Mouse (Mus musculus): Measurements from ENCODE around the gene Tarm1. TPM values are rescaled to one million over a fixed set of nuclear protein-coding genes. Genes with fewer than 3 reads are reported as not detected.

The Tarm1 gene
- 10 to 100 TPM in 3 of 26 experiments, 1 to 10 TPM in 17, under 1 TPM in 1, not detected in 5; 0.75 to 14.8 (median 3.5) TPM for total RNA-seq (2018; cell fraction: chromatin; rRNA removed)
- 10 to 100 TPM in 10 of 26 experiments, 1 to 10 TPM in 6, under 1 TPM in 10; 0.09 to 20.6 (median 6.3) TPM for total RNA-seq (2018; cell fraction: cytosol; rRNA removed)
- total RNA-seq (2018; cell fraction: nucleus; rRNA removed) = 10 to 100 TPM in 5 of 26 experiments, 1 to 10 TPM in 15, under 1 TPM in 3, not detected in 3; 0.40 to 16.9 (median 6.4) TPM
- 0.34 to 0.75 TPM (median 0.42 TPM) in 3 replicates for polyA plus RNA-seq (2018)

GRCm38 (mm10) chr7:3502439-3502838, at the start of gene Tarm1:
Tarm1 (minus strand) TSS chr7:3502624.
- no peak within 1 kb of the TSS for H3K4me3 ChIP-seq (ENCODE audit: inconsistent target)
- H3K27ac ChIP-seq = no peak within 1 kb of the TSS

GRCm38 (mm10) chr7:3505913-3506312, 3.5 kb upstream of the Tarm1 start:
- 32% methylated on average over 3 of the region's 3 CpGs for WGBS (ENCODE audit: missing documents)
- no peaks in the 10 kb centered on the region for H3K79me2 ChIP-seq (ENCODE audit: inconsistent target)
- H3K27ac ChIP-seq = no peak overlapping the region

More at GRCm38 (mm10) chr7:3502439-3502838, at the start of gene Tarm1:
- Histone ChIP-seq H3K36me3 (ENCODE audit: inconsistent target) (no peaks in the 10 kb centered on the region), H3K79me2 (ENCODE audit: inconsistent target) (no peaks in the 10 kb centered on the region)
- WGBS (ENCODE audit: missing documents) = 9% methylated on average over 6 of the region's 6 CpGs

DNA sequence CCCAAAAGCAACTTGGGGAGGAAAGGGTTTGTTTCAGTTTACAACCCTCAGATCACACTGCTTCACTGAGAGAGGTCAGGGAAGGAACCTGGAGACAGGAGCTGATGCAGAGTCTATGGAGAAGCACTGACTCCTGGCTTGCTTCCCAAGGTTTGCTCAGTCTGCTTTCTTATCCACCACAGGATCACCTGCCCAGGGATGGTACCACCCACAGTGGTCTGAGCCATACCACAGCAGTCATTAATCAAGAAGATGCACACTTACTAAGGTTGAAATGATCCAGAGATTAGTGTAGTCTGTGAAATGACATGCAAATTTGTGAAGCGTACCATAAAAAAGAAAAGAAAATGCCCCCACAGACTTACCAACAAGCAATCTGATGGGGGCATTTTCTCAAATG, 2.0 kb downstream of the Tarm1 start:
- Histone ChIP-seq H3K79me2 (ENCODE audit: inconsistent target) (no peaks in the 10 kb centered on the region), H3K27ac (no peak overlapping the region), H3K4me3 (ENCODE audit: inconsistent target) (no peak overlapping the region), H3K36me3 (ENCODE audit: inconsistent target) (no peaks in the 10 kb centered on the region)
- 100% methylated on average over 1 of the region's 1 CpGs for WGBS (ENCODE audit: missing documents)

More at GRCm38 (mm10) chr7:3505913-3506312, 3.5 kb upstream of the Tarm1 start:
- Histone ChIP-seq H3K36me3 (ENCODE audit: inconsistent target) (no peaks in the 10 kb centered on the region), H3K4me3 (ENCODE audit: inconsistent target) (no peak overlapping the region)

DNA sequence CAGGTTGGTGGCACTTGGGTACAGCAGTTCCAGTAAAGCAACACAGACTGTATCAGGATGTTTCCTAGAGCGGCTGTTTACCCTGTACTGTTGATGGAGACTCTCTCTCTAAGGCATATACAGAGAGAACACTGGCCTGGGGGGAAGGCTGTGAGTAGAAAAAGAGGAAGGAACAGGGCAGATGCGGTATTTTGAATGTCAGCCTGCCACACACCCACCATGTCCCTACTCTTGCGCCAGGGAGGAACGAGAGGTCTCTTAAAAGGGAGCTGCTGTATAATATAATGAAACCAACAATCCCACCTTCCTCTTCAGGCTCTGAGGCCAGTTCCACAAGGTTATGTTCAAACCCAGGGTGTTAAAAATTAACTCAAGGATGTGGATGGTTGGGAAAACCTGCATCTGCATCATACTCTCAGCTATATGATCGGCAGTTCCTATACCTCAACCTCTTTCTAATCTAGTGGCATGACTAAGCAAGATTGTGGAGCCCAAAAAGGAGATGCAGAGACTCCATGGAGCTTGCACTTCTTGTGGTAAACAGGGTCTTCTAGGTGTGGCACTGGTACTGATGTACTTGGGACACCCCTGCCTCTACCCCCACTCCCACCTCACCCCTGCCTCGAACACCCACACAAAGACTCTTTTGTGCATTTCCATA, 20.3 kb downstream of the Tarm1 start:
- Histone ChIP-seq H3K36me3 (ENCODE audit: inconsistent target) (no peaks in the 10 kb centered on the region), H3K79me2 (ENCODE audit: inconsistent target) (no peaks in the 10 kb centered on the region), H3K4me3 (ENCODE audit: inconsistent target) (no peak overlapping the region), H3K27ac (no peak overlapping the region)
- WGBS (ENCODE audit: missing documents) = 21% methylated on average over 6 of the region's 6 CpGs

DNA sequence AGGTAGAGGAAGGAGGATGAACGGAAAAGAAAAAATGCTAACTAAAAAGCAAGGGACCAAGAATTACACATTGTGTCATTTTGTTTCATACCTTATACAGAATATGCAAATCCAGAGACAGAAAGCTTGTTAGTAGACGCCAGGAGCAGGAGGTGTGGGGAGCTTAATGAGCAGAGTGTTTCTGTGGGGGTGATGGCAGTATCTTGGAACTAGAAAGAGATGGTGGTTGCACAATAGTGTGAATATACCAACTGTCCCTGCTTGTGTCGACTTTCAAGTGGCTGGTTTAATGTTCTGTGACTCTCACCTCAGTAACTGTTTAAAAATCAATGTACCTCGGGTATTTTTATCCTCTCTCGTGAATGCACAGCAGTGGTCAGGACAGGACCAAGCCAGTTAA, 25.7 kb downstream of the Tarm1 start:
- 65% methylated on average over 5 of the region's 5 CpGs for WGBS (ENCODE audit: missing documents)
- H3K27ac ChIP-seq = no peak overlapping the region

DNA sequence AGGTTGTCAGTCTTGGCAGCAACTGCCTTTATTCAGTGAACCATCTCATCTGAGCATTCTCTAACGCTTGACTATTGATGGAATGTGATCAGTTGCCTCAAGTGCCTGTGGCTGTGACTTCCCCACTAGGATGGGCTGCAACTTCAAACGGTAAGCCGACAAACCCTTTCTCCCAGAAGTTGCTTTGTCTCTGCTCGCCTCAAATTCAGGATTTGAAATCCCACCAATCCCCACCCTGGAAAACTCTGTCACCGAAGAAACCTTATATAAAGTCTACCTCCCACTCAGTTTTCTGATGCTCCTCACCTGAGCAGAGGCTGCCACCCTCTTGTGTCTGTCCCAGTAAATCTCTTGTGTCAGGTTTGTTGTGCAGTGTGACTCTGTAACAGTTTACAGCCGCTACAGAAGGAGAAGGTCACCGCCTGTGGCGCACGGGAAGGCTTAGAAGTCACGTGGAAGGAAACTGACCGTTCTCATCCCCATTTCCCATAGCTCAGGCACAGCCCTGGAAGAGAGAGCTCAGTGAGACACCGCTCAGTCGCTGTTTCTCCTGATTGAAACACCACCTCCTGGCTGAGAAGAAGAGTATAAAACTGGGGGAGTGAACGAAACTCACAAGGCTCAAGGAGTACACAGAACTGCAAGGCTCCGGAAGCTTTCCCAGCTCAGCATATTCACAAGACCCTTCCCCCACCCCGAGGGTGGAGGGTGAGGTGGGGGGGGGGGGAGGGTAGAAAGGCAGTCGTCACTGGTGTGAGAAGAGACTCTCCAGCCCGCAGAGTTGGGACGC, 27.9 kb downstream of the Tarm1 start:
- Histone ChIP-seq H3K79me2 (ENCODE audit: inconsistent target) (no peaks in the 10 kb centered on the region), H3K36me3 (ENCODE audit: inconsistent target) (no peaks in the 10 kb centered on the region), H3K4me3 (ENCODE audit: inconsistent target) (no peak overlapping the region), H3K27ac (no peak overlapping the region)
- 34% methylated on average over 17 of the region's 19 CpGs for WGBS (ENCODE audit: missing documents)

More for the DNA sequence above, 25.7 kb downstream of the Tarm1 start:
- H3K79me2 ChIP-seq (ENCODE audit: inconsistent target) = no peaks in the 10 kb centered on the region
- no peak overlapping the region for H3K4me3 ChIP-seq (ENCODE audit: inconsistent target)
- H3K36me3 ChIP-seq (ENCODE audit: inconsistent target) = no peaks in the 10 kb centered on the region

- Histone ChIP-seq H3K27ac (no peak overlapping the region), H3K79me2 (ENCODE audit: inconsistent target) (no peaks in the 10 kb centered on the region), H3K4me3 (ENCODE audit: inconsistent target) (no peak overlapping the region), H3K36me3 (ENCODE audit: inconsistent target) (no peaks in the 10 kb centered on the region)
- 29% methylated on average over 3 of the region's 3 CpGs for WGBS (ENCODE audit: missing documents)
These were observed 29.6 kb downstream of the Tarm1 start for GRCm38 (mm10) chr7:3472774-3473173.

DNA sequence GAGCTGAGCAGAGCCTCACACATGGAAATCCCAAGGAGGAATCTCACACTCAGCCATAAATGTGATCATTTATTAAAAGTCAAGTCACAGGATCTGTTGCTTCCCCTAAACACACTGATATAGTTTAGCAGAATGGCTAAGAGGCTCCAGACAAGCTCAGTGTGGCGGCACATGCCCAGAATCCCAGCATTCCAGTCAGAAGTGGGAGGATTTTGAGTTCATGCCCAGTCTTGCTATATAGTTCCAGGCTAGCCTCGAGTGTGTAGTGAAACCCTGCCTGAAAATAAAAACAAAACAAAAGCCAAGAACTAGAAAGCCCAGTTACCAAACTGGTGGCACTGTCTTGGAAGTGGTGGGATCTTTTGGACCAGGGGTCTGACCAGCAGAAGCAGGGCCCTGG, 33.8 kb downstream of the Tarm1 start:
- Histone ChIP-seq H3K27ac (no peak overlapping the region), H3K4me3 (ENCODE audit: inconsistent target) (no peak overlapping the region), H3K79me2 (ENCODE audit: inconsistent target) (no peaks in the 10 kb centered on the region), H3K36me3 (ENCODE audit: inconsistent target) (no peaks in the 10 kb centered on the region)
- 91% methylated on average over 2 of the region's 2 CpGs for WGBS (ENCODE audit: missing documents)

GRCm38 (mm10) chr7:3463306-3463705, 39.1 kb downstream of the Tarm1 start:
- H3K4me3 ChIP-seq (ENCODE audit: inconsistent target) = no peak overlapping the region
- no peak overlapping the region for H3K27ac ChIP-seq
- H3K36me3 ChIP-seq (ENCODE audit: inconsistent target) = no peaks in the 10 kb centered on the region
- 93% methylated on average over 4 of the region's 4 CpGs for WGBS (ENCODE audit: missing documents)
- H3K79me2 ChIP-seq (ENCODE audit: inconsistent target) = no peaks in the 10 kb centered on the region

DNA sequence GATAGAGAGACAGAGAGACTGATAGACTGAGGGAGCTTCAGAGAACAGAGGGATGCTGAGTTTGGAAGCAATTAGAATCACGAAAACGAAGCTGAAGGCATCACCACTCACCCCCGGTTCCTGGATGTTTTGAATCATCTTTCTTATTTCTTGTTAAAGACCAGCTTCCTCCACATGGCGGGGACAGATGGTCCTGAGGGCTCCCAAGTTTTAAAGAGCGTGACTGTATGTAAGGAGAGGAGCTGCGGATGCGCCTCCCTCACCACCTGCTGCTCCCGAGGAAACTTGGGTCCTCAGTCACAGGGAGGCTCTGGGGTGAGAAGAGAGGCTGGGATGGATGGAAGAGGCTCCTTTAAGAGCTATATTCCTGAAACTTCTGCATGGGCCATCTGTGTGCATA, 42.2 kb downstream of the Tarm1 start:
- 96% methylated on average over 8 of the region's 8 CpGs for whole genome bisulfite sequencing (ENCODE audit: missing documents)
- no peaks in the 10 kb centered on the region for H3K36me3 ChIP-seq (ENCODE audit: inconsistent target)
- H3K27ac ChIP-seq = no peak overlapping the region
- no peak overlapping the region for H3K4me3 ChIP-seq (ENCODE audit: inconsistent target)
- no peaks in the 10 kb centered on the region for H3K79me2 ChIP-seq (ENCODE audit: inconsistent target)

DNA sequence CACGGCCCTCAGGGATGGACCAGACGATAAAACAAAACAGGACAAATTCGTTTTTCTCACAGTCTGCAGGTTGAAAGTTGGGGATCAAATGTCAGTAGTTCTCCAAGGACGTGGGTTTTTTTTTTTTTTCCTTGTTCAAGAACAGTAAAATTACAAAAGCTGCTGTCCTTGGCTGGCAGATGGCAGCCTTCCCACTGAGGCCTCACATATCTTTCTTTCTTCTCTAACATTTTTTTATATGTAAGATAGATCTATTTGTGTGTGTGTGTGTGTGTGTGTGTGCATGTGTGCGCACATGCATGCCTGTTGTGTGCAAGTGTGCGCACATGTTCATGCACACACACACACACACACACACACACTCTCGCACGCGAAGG, 44.6 kb downstream of the Tarm1 start:
- H3K4me3 ChIP-seq (ENCODE audit: inconsistent target) = no peak overlapping the region
- no peak overlapping the region for H3K27ac ChIP-seq
- H3K79me2 ChIP-seq (ENCODE audit: inconsistent target) = no peaks in the 10 kb centered on the region
- 80% methylated on average over 9 of the region's 9 CpGs for WGBS (ENCODE audit: missing documents)
- H3K36me3 ChIP-seq (ENCODE audit: inconsistent target) = no peaks in the 10 kb centered on the region

GRCm38 (mm10) chr7:3457111-3457840, 45.1 kb downstream of the Tarm1 start:
- Histone ChIP-seq H3K36me3 (ENCODE audit: inconsistent target) (no peaks in the 10 kb centered on the region), H3K27ac (no peak overlapping the region), H3K79me2 (ENCODE audit: inconsistent target) (no peaks in the 10 kb centered on the region), H3K4me3 (ENCODE audit: inconsistent target) (no peak overlapping the region)
- WGBS (ENCODE audit: missing documents) = 80% methylated on average over 10 of the region's 10 CpGs

DNA sequence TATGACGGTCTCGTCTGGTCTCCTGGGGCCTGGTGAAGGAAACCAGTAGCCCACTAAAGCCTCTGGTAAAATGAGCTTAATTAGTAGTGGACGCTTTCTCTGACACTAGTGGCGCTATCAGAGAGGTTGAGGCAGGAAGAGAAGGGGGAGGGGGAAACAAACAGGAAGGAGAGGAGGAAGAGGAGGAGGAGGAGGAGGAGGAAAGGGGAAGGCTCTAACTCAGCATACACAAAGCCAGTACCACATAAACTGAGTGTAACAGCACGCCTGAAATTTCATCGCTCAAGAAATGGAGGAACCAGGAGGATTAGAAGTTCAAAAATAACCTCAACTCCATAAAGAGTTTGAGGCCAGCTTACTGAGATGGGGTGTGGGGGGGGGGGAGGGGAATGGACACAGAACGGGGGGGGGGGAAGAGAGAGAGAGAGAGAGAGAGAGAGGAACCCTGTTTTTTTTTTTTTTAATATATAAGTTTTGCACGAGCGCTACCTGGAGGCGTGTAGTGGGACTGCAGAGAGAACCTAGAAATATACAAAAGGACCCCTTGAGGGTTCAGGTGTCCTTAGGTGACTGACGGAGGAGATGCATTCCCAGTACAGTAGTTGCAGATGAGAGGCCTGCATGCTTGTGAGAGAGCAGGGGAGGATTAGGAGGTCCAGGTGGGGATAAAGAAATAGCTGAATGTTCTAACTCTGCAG, 48.8 kb downstream of the Tarm1 start:
- no peak overlapping the region for H3K27ac ChIP-seq
- WGBS (ENCODE audit: missing documents) = 94% methylated on average over 5 of the region's 11 CpGs
- H3K4me3 ChIP-seq (ENCODE audit: inconsistent target) = no peak overlapping the region
- no peaks in the 10 kb centered on the region for H3K36me3 ChIP-seq (ENCODE audit: inconsistent target)
- H3K79me2 ChIP-seq (ENCODE audit: inconsistent target) = no peaks in the 10 kb centered on the region

Measured in macrophage (primary cell).